Mouse (Mus musculus) testis, adult 2 months (tissue): ENCODE measurements around the gene Ucp2.

Experiments used
- CTCF ChIP-seq: fragments of 200-500 bp; IDR thresholded peaks from 2 replicates; pipeline ENCODE4 v1.5.1; 2012; ENCODE audit warnings: low read depth, mild to moderate bottlenecking, inconsistent platforms, low read length, moderate library complexity; ENCODE audit not compliant: control insufficient read depth, insufficient read depth, insufficient replicate concordance
- POLR2A ChIP-seq: fragments of 200-500 bp; IDR thresholded peaks from 2 replicates; pipeline ENCODE4 v1.6.1; 2012; ENCODE audit warnings: low read depth, mild to moderate bottlenecking, inconsistent platforms, low read length, moderate library complexity; ENCODE audit not compliant: control insufficient read depth

- TF ChIP-seq CTCF (no peak), POLR2A (no peak)
Observed at GRCm38 (mm10) chr7:100494415-100494831, 1.3 kb downstream of the Ucp2 start.
